Mouse (Mus musculus): Measurements from ENCODE around the gene C1galt1. TPM values are rescaled to one million over a fixed set of nuclear protein-coding genes. Genes with fewer than 3 reads are reported as not detected.

Gene C1galt1
- total and polyA plus RNA-seq, 3 experiments, result 13.2 to 14.4 TPM; not detected in 1

- TF ChIP-seq TAL1 (IDR thresholded peaks at IDR 0.05; ENCODE audit: low read length) (peak; percentile 52; the same call in 1 of the 2 replicates), USF1 (IDR thresholded peaks at IDR 0.05; ENCODE audit: low read depth, low read length) (no peak), MAX (IDR thresholded peaks at IDR 0.05; ENCODE audit: low read length) (no peak), RCOR1 (IDR thresholded peaks at IDR 0.05; ENCODE audit: low read depth, low read length) (no peak), GATA1 (IDR thresholded peaks at IDR 0.05; ENCODE audit: low read depth, low read length) (peak; percentile 72), ZC3H11A (IDR thresholded peaks at IDR 0.05; ENCODE audit: low read depth, low read length) (no peak), EP300 (IDR thresholded peaks at IDR 0.05; ENCODE audit: low read depth in 1 of 2, low read length in 2 of 2) (peak; percentile 57 to 84), E2F4 (IDR thresholded peaks at IDR 0.05; ENCODE audit: borderline replicate concordance, low read depth, low read length) (no peak), MAZ (IDR thresholded peaks at IDR 0.05; ENCODE audit: low read depth, low read length) (no peak), CHD2 (IDR thresholded peaks at IDR 0.05; ENCODE audit: low read length) (no peak), CHD1 (IDR thresholded peaks at IDR 0.05; ENCODE audit: low read depth, low read length) (no peak), POLR2AphosphoS2 (IDR thresholded peaks at IDR 0.05; ENCODE audit: low read length) (no peak), MYB (IDR thresholded peaks at IDR 0.05; ENCODE audit: low read depth, low read length) (peak; percentile 40; the same call in 1 of the 2 replicates), MEF2A (IDR thresholded peaks at IDR 0.05; ENCODE audit: extremely low read depth, insufficient replicate concordance, low read depth, low read length, poor library complexity, severe bottlenecking) (no peak), TCF12 (IDR thresholded peaks at IDR 0.05; ENCODE audit: low read depth, low read length) (peak; percentile 63), CTCF (IDR thresholded peaks at IDR 0.05 in 2 of 3, conservative IDR thresholded peaks at IDR 0.05 in 1 of 3; ENCODE audit: control insufficient read depth in 1 of 3, insufficient read depth in 1 of 3, low read depth in 2 of 3, low read length in 3 of 3, poor library complexity in 1 of 3, severe bottlenecking in 1 of 3) (no peak)
- H3K27ac ChIP-seq (ENCODE audit: control insufficient read depth, low read depth, low read length), result no peak overlapping the region
- H3K4me3 ChIP-seq (ENCODE audit: control insufficient read depth in 1 of 2, insufficient read depth in 1 of 2, low read depth in 2 of 2, low read length in 2 of 2), result peak overlapping the region in 1 of 2 experiments; percentile 8; a peak in 1 of 4 replicates
- peaks cover 35 to 44% of the 10 kb centered on the region in 2 experiments for H3K4me1 ChIP-seq (ENCODE audit: control insufficient read depth in 1 of 2, insufficient read depth in 2 of 2, low read length in 2 of 2)
- no peak overlapping the region for H3K9ac ChIP-seq (ENCODE audit: control insufficient read depth, low read depth, low read length, poor library complexity, severe bottlenecking)
- peak; percentile 63 for DNase-seq (ENCODE audit: low read depth, low spot score)
- peaks cover 42% of the 10 kb centered on the region for H3K79me2 ChIP-seq (ENCODE audit: control insufficient read depth, insufficient read depth, low read length, poor library complexity)
- H3K36me3 ChIP-seq (ENCODE audit: control insufficient read depth in 1 of 2, insufficient read depth in 2 of 2, low read length in 2 of 2), result peaks cover 0 to 54% of the 10 kb centered on the region in 2 experiments; a peak in 2 of 4 replicates
- H3K9me3 ChIP-seq (replicated peaks; ENCODE audit: insufficient read depth, low read length), result no peaks in the 10 kb centered on the region
- H3K27me3 ChIP-seq (ENCODE audit: control insufficient read depth in 1 of 2, insufficient read depth in 2 of 2, low read length in 2 of 2), result no peaks in the 10 kb centered on the region
These were observed 8.3 kb downstream of the C1galt1 start for GRCm38 (mm10) chr6:7852919-7853318.

- no peaks in the 10 kb centered on the region for H3K27me3 ChIP-seq (ENCODE audit: control insufficient read depth in 1 of 2, insufficient read depth in 2 of 2, low read length in 2 of 2)
- peaks cover 30 to 44% of the 10 kb centered on the region in 2 experiments for H3K4me1 ChIP-seq (ENCODE audit: control insufficient read depth in 1 of 2, insufficient read depth in 2 of 2, low read length in 2 of 2)
- H3K79me2 ChIP-seq (ENCODE audit: control insufficient read depth, insufficient read depth, low read length, poor library complexity), result peaks cover 37% of the 10 kb centered on the region
- H3K9me3 ChIP-seq (replicated peaks; ENCODE audit: insufficient read depth, low read length), result no peaks in the 10 kb centered on the region
- peak; percentile 48 for DNase-seq (ENCODE audit: low read depth, low spot score)
- H3K27ac ChIP-seq (ENCODE audit: control insufficient read depth, low read depth, low read length), result peak overlapping the region; percentile 21; the same call in 1 of the 2 replicates
- peaks cover 0 to 54% of the 10 kb centered on the region in 2 experiments; a peak in 2 of 4 replicates for H3K36me3 ChIP-seq (ENCODE audit: control insufficient read depth in 1 of 2, insufficient read depth in 2 of 2, low read length in 2 of 2)
- TF ChIP-seq KAT2A (conservative IDR thresholded peaks at IDR 0.05; ENCODE audit: low read depth, low read length), result no peak
- no peak for TF ChIP-seq MYC (IDR thresholded peaks at IDR 0.05; ENCODE audit: low read depth, low read length)
- TF ChIP-seq POLR2AphosphoS5 (IDR thresholded peaks at IDR 0.05; ENCODE audit: borderline replicate concordance, low read depth, low read length), result no peak
- no peak for TF ChIP-seq CHD2 (IDR thresholded peaks at IDR 0.05; ENCODE audit: low read length)
- TF ChIP-seq POLR2AphosphoS2 (IDR thresholded peaks at IDR 0.05; ENCODE audit: low read length), result no peak
- TF ChIP-seq ZNF384 (IDR thresholded peaks at IDR 0.05; ENCODE audit: low read depth, low read length), result peak; percentile 84
- no peak for TF ChIP-seq GATA1 (IDR thresholded peaks at IDR 0.05; ENCODE audit: low read depth, low read length)
- TF ChIP-seq ELF1 (IDR thresholded peaks at IDR 0.05; ENCODE audit: low read depth, low read length), result 0 out of 2 replicates have a peak, but pooled peaks have one; percentile 5
- peak overlapping the region in 1 of 2 experiments; percentile 8; a peak in 2 of 4 replicates for H3K4me3 ChIP-seq (ENCODE audit: control insufficient read depth in 1 of 2, insufficient read depth in 1 of 2, low read depth in 2 of 2, low read length in 2 of 2)
- peak overlapping the region; percentile 21 for H3K9ac ChIP-seq (ENCODE audit: control insufficient read depth, low read depth, low read length, poor library complexity, severe bottlenecking)
These were observed 8.8 kb downstream of the C1galt1 start for GRCm38 (mm10) chr6:7853461-7853860.
